Mouse (Mus musculus) testis, adult 2 months (tissue): ENCODE data around the gene Apoo. TPM values are rescaled to one million over a fixed set of nuclear protein-coding genes. Genes with fewer than 3 reads are reported as not detected.

Source experiments
- polyA plus RNA-seq: library from polyadenylated mRNA; depleted of rRNA; stranded (reverse); fragments of >200 nt; gene quantifications from 2 replicates; pipeline ENCODE4 v1.2.3, GENCODE M21; 2012; rRNA removed

Gene Apoo
- polyA plus RNA-seq, 1 experiment, result 7.0 TPM

Other genes with a start within 250 kb of the Apoo start
- 2.0 and 4.1 TPM in 2 replicates for gene Zfx, start 243.4 kb upstream of the Apoo start, polyA plus RNA-seq
- gene Eif2s3x, start 154.3 kb upstream of the Apoo start, polyA plus RNA-seq, result 3.8 and 3.9 TPM in 2 replicates
- 18.8 and 19.4 TPM in 2 replicates for gene Klhl15, start 132.5 kb upstream of the Apoo start, polyA plus RNA-seq
- gene Fam90a1b, start 340 bp upstream of the Apoo start, polyA plus RNA-seq, result 1.4 and 1.7 TPM in 2 replicates
- 125 and 146 TPM in 2 replicates for gene Maged1, start 175.0 kb downstream of the Apoo start, polyA plus RNA-seq